Mouse (Mus musculus): Measurements from ENCODE around the gene Sh3kbp1.

Sh3kbp1 gene

DNA sequence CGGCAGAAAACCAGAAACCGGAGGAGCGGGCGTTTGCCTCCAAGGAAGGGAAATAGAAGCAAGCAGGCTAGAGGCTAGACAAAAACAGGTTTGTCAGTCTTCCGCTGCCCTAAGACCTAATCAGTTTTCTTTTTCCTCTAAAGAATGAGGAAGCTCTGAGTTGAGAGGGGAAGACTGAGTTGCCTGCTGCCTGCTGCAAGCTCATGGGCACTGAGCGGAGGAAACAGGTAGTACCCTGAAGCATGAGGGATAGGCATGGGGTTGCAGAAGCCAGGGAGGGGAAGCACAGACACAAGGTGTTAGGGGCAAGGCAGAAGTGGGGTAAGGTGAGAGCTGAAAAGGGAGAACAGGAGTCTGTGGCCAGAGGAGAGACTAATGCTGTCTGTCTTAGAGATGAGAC is 297.7 kb downstream of the Sh3kbp1 start:
- no peak for DNase-seq (ENCODE audit: low spot score)

DNA sequence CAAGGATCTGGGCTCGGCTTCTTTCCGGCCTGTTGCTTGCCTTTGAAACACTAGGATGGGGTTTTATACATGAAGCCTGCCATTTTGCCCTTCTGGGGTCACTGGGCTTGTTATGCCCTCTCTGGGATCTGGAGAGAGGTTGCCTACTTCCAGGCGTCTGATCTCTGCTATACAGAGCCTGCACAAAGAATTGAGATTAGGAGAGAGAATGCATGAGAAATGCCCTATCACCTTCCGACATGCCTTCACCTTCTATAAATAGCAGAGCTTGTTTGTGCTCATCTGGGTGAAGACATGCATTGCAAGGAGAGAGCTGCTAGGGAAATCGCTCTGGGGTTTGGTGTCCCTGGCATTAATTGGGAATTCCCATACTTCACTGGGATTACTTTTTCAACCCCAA is 301.1 kb downstream of the Sh3kbp1 start:
- no peak for DNase-seq (ENCODE audit: low spot score)

DNA sequence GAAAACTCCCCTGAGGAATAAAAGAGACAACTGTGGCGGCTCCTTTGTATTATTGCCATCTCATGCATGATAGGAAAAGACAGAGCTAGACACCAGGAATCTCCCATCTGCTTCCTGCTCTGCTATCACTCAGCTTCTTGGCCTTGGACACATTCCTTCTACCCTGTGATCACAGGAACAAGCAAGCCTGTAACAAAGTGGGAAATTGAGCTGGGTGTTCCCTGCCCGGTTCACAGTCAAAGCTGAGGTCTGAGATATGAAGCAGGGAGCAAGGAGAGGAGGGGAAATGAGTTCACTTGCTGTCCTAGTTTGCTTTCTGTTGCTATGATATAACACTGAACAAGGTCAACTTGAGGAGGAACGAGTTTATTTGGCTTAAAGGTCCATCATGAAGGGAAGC is 301.8 kb downstream of the Sh3kbp1 start:
- no peak for DNase-seq (ENCODE audit: low spot score)

DNA sequence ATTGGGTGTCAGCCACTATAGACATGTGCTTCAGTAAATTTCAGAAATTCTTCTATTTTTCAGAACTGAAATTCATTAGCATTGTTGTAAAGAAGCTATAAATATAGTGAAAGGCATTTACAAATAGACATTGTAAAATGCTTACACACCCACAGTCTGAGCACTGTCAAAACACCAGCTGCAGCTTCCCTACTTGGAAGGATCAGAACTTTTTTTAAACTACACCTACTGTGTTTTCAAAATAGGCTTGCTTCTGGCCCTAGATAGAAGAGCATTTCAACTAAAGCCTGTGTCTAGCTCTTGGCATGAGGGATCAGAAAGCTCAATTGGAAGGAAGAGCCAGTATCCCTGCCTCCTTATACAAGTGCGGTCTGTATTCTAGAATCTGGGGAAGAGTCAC is 305.0 kb downstream of the Sh3kbp1 start:
- no peak for DNase-seq (ENCODE audit: low spot score)

DNA sequence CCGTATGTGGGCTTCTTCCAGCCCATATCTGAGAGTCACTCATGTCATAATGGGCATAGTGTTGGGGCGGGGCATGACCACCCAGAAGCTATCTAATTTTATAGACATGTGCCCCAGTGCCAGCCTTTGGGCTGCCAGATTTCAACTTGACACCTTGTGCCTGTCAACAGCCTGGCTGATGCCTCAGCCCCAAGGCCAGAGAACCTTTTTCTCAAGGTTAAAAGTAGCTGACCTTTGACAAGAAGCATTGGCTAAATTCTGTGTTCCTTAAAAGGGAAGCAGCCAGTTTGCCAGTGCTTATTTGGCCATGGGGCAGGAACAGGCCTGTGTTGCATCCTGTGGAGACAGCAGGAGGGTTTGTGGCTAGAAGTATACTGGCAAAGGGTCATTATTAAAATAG is 315.5 kb downstream of the Sh3kbp1 start:
- DNase-seq (ENCODE audit: low spot score): no peak

DNA sequence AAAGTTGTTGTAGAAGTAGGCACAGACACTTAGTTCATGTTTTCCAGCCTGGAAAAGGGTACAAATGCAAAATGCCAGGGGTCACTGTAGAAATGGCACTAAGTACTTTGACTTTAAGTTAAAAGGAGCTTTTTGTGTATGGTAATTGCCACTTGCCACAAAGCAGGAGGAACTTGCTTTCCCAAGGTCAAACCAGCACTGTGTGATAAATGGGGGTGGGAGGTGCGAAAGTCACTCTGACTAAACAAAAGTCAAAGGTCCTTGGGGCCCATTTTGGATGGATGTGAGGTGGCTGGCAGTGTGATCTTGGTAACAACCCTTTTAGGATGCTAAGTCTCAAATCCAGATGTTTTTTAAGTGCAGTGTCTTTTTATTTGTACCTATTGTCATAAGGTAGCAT is 316.5 kb downstream of the Sh3kbp1 start:
- no peak for DNase-seq (ENCODE audit: low spot score)

DNA sequence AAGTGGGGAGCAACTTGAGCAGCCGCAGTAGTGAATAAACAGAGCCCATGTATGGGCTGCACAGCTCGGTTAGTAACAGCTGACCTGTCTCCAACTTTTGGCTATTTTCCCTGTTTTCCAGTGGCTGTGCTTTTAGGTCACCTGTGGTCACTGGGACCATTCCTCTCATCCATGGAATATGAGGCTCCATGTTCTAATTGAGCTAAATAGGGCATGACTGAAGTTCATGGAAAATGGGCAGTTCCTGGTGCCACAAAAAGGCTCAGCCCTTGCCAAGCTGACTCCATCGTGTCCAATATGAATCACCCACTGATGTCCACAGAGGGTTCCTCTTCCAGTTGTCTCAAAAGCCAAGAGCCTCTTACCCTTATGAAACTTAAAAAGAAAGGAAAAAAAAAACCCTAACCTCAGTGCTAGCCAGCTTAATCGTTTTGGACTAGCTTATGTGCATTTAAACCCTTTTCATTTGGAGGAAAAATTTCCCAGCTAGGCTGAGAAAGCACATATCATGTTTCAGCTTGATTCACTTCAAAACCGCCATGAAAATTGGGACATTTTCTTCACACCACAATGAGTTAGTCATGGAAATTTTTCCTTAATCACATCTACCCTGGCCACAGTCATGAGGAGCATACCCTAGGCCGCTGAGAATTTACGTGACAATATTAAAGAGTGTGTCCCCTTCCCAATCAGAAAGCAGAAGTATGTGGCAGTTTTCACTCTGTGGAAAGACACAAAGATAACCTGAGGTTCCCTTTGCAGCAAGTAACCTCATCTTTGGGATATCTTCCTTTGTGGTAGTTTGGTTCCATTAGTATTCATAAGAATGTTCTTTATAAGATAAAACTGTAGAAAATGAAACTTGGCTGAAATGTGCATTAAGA is 326.7 kb downstream of the Sh3kbp1 start:
- no peak for DNase-seq (ENCODE audit: low spot score)

DNA sequence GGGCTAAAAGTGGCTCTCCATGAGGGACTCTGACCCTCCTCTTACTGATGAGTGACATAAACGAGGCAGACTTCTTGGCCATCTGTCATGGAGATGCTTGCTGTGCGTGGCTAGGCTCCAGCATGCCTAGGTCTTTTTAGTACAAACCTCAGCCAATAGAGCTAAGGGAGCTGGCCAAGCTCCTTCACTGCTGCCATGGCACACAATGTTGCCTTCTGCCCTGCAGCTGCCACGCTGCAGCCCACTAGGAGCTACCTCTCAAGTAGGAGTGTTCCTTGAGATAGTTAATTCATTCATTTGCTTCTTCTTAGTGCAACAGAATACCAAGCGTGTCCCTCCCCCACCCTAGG is 327.3 kb downstream of the Sh3kbp1 start:
- no peak for DNase-seq (ENCODE audit: low spot score)

DNA sequence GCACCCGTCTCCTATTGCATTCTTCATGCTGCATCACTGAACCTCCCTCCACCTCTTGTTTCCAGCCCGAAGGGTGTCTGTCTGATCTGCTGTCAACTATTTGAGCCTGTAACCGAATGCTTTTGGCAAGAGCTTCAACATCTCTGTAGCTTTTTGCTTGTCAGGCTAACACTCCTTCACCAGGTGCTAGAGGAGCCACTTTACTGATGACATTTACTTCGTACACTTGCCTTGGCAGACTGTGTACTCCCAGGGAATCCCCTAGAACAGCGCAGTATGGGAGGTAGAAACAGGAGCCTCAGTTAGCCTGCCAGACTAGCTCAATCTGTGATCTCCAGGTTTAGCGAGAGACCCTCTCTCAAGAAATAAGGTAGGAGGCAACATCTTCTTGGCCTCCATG is 328.4 kb downstream of the Sh3kbp1 start:
- DNase-seq (ENCODE audit: low spot score): no peak

DNA sequence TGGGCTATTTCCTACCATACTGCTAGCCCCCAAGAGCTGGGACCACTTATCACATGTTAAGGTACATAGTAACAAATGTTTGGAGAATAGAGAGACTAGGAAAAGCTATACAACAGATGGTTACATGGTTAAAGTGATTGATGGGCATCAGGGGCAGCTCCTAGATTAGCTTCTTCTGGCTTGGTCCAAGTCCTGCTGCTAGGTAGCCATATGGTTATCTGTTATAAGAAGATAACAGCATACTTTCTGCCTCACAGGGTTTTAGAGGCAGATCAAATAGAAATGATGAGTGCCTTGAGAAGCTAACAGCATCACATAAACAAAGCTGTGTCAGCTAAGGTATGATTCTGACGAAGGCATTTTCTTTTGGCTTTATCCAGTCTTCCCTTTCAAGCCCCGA is 334.3 kb downstream of the Sh3kbp1 start:
- no peak for DNase-seq (ENCODE audit: low spot score)

DNA sequence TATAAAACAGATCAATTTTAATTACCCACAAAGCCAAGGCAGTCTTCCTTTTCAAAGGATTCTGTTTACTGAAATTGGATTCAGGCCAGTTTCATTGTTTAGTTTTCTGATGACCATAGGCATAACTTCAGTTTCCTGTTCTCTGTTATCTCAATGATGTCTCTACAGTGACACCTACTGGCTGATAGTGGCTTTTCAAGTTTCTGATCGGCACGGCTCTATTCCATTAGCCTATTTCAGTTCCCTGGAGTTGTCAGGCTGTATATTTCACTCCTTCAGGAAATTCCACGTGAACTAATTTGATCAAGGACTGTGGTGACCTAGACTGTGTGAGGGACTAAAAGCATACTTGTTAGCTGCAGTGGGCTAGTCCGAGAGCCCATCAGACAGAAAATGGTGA is 336.2 kb downstream of the Sh3kbp1 start:
- DNase-seq (ENCODE audit: low spot score): peak; percentile 70

DNA sequence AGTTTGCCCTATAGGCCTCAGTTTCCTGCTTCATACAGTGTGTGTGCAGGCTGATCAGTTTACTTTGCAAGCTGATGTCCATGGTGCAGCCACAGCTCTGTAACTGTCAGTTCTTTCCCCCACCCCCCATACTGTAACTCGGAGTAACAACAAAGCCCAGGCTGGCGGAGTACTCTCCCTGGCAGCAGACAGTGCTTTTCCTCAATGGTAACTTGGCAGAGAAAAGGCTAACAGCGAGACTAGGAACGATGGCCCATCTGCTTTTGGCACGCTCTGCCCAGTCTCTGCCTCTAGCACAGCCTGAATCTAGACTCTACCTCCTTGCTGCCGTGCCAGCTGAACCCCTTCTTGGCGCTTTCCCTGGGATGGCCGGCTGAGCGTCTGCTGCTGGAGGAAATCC is 336.9 kb downstream of the Sh3kbp1 start:
- DNase-seq (ENCODE audit: low spot score): no peak

DNA sequence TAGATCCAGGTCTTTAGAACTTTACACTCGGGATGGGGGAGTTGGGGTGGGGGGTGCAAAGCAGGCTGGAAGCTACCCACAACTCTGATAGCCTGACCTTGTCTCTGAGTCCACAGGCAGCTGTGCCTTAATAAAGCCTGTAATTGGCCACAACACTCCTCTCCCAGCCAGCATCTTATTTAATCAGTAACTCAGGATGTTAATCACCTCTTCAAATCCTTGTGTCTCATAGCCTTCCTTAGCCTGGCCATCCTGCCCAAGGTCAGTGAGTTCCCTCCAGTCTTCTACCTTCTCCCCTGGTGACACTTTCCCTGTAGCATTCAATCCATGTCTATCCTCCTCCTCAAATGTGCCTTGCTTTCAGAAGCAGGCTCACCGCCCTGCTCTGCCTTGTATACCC is 342.0 kb downstream of the Sh3kbp1 start:
- no peak for DNase-seq (ENCODE audit: low spot score)

DNA sequence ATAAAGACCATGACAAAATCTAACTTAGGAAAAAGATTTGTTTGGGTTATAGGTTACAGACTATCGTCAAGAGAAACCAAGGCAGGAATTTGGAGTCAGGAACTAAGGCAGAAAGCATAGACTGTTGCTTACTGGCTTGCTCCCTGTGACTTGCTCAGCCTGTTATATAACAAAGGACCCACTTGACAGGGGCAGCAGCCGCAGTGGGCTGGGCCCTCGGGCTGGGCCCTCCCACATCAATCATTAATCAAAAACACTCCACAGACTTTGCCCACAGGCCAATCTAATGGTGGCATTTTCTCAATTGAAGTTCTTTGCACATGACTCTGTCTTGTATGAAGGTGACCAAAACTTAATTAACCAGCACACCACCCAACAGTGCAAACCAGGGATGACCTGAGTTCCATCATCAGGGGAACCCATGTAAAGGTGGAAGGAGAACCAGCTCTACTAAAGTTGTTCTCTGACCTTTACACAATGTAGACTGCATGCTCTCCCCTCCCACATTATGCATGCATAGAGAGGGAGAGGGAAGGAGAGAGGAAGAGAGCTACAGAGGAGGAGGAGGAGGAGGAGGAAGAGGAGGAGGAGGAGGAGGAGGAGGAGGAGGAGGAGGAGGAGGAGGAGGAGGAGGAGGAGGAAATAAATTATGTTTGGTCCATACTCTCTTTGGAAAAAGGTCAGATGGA is 344.2 kb downstream of the Sh3kbp1 start:
- no peak for DNase-seq (ENCODE audit: low spot score)

DNA sequence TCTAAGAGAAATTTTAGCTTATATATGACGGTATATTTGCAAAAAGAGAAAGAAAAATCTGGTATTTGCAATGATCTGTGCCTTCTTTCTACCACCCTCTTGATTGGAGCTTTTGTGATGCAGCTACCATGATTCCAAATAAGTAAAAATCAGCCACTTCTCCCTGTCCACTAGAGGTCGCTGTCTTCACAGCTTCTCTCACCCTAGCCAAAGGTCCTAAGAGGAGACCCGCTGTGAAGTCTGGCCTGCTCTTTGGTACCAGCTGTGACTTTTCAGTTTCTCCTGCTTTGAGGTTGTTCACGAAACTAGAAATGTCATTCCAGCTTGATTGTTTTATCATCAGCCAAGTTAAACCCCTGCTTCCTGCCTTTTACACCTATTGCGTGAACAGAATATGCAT is 346.7 kb downstream of the Sh3kbp1 start:
- peak; percentile 49 for DNase-seq (ENCODE audit: low spot score)

DNA sequence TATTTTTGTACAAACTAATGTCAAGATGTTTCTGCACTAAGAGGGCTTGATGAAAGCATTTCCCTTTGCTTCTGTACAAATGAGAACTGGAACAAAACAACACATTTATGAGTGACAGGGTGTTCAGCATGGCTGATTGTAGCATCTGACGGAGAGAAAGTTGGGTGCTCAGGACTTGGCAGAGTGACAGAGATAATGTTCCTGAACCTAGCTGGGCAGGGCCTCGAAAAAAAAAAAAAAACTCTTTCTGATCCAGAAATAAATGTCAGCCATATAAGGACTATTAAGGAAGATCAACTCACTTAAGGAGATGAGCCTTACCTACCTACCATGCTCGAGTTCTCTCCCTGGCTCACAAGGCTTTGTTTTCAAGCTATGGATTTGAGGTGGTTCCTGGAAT is 349.2 kb downstream of the Sh3kbp1 start:
- no peak for DNase-seq (ENCODE audit: low spot score)

DNA sequence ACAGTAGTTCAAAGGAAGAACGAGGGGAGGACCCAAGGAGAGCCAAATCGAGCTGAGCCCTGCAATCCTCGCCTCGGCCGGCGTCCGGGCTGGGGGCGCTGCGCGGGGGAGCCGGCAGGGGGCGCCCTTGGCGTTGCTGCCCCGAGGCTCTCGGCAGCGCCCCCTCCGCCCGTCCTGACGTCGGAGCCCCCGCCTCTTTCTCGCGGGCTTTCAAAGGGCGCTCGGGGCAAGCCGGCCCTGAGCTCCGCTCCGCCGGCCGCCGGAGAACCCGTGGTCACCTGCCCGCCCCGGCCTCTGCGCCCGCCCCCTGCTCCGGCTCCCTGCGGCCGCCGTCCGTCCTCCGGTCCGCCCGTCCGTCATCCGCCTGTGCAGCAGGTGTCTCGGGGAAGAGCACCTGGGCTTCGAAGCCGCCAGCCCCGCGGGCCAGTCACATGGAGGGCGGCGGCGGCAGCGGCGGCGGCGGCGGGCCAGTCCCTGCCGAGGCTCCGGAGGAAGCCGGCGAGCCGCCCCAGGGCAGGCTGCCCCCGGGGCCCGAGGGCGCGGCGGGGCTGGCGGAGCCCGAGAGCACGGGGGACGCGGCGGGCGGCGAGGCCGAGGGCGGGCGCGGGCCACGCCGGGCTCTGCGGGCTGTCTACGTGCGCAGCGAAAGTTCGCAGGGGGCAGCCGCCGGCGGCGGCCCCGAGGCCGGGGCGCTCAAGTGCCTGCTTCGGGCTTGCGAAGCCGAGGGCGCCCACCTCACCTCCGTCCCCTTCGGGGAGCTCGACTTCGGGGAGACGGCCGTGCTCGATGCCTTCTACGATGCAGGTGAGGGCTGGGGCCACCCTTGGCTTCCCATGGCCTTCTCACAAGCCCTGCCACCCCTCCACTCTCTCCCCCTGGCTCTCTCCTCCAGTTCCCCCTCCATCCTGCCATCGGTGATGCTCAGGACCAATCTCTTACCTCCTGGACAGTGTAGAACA is 361.2 kb downstream of the Sh3kbp1 start, which contains the start of gene Map3k15:
Gene Map3k15, plus strand, starts transcription at position 432 of the 959 bp plus-strand sequence.
- DNase-seq (ENCODE audit: low spot score): no peak

DNA sequence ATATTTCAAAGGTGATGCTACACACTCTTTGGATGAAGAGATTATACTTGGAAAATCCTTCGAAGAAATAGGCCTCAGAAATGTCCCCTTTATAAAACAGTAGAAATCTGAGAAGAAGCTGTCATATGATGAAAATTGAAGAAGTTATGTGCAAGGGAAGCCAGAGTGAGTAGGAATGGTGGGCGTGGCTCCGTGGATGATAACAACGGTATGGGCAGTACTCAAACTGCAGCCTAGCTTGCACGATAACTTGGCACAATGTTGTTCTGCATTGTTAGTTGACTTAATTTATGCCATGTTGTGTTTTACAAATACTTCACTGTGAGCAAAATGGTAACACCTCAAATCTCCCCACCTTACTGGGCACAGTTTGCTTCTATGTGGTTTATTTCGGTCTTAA is 368.7 kb downstream of the Sh3kbp1 start:
- no peak for DNase-seq (ENCODE audit: low spot score)

Measured in MN1 (cell line).